Mouse (Mus musculus) kidney, embryonic 15.5 days (tissue): ENCODE measurements around the gene Ogt. TPM values are rescaled to one million over a fixed set of nuclear protein-coding genes. Genes with fewer than 3 reads are reported as not detected.

ENCODE experiments used
- ATAC-seq: fragments of 200-750 bp; cut with Nextera tagmentation; replicated peaks from 2 replicates; pipeline ENCODE4 v1.8.0; 2017; ENCODE audit warnings: moderate TSS enrichment; ENCODE audit not compliant: low FRiP score
- H3K27ac ChIP-seq: fragments of 300-500 bp; sonication (generic); 2 replicates; pipeline ENCODE4 v1.5.1; 2015; ENCODE audit warnings: mild to moderate bottlenecking, inconsistent platforms
- H3K27me3 ChIP-seq: fragments of 300-500 bp; sonication (generic); 2 replicates; pipeline ENCODE4 v1.6.1; 2015; ENCODE audit warnings: inconsistent platforms
- H3K36me3 ChIP-seq: fragments of 300-500 bp; sonication (generic); 2 replicates; pipeline ENCODE4 v1.6.1; 2015; ENCODE audit warnings: inconsistent platforms
- H3K4me1 ChIP-seq: fragments of 300-500 bp; sonication (generic); 2 replicates; pipeline ENCODE4 v1.6.1; 2015; ENCODE audit warnings: inconsistent platforms
- H3K4me2 ChIP-seq: fragments of 300-500 bp; sonication (generic); 2 replicates; pipeline ENCODE4 v1.6.1; 2015; ENCODE audit warnings: moderate library complexity, mild to moderate bottlenecking, inconsistent platforms
- H3K4me3 ChIP-seq: fragments of 300-500 bp; sonication (generic); replicated peaks from 2 replicates; pipeline ENCODE4 v1.5.1; 2015; ENCODE audit warnings: mild to moderate bottlenecking, inconsistent platforms
- H3K9ac ChIP-seq: fragments of 300-500 bp; sonication (generic); 2 replicates; pipeline ENCODE4 v1.6.1; 2015; ENCODE audit warnings: mild to moderate bottlenecking, inconsistent platforms
- H3K9me3 ChIP-seq: fragments of 300-500 bp; sonication (generic); replicated peaks from 2 replicates; pipeline ENCODE4 v1.6.1; 2016; ENCODE audit warnings: inconsistent platforms
- WGBS: fragments of 180-500 bp; shearing (Covaris S2); methylation state at CpG from one replicate; pipeline ENCODE4 v1.1.7; 2015; ENCODE audit warnings: mixed read lengths; 5-methylcytosine and 5-hydroxymethylcytosine counted together
- polyA plus RNA-seq: library from polyadenylated mRNA; unstranded; fragments of >200 nt; fragmentation: Nextera tagmentation; extraction: Ambion mirVana; gene quantifications from 2 replicates; pipeline ENCODE4 v1.2.1, GENCODE M21; 2015

The Ogt gene
- polyA plus RNA-seq, 1 experiment from 2014 or later = 157 TPM

DNA sequence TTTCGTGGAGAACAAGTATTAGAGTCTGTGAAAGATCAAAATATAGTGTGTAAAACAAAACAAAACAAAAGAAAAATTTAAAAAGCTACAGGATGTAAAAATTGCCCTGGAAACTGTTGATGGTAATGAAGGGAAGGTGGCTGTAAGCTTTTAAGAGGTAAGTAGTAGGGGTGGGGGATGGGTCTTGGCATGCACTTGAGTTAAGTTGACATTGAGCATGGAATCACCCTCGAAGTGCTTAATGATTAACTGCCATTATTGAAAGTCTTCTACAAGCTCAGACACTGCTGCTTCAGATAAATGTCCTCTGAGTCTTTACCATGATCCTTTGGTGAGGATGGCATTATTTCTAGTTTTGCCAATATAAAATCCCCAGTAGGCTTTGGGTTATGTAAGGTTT is 5.4 kb downstream of the Ogt start:
- no peaks in the 10 kb centered on the region for H3K9me3 ChIP-seq
- WGBS = 65% methylated on average over 2 of the region's 2 CpGs

DNA sequence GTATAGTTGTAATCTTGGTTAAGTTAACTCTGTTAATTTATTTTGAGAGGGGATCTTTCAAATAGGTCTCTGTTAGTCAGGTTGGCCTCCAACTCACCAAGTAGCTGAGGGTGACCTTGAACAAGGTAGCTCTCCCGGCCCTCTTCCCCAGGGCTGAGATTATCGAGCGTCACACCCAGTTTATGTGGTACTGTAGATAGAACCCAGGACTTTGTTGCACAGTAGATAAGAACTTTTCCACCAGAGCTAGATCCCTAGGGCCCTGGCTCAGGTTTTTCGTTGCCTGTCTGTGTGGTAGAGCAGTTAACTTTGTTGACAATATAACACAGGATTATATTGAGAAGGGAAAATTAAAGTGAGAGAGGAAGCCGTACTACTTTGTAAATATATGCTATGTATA is 6.8 kb downstream of the Ogt start:
- no peak for ATAC-seq
- Histone ChIP-seq H3K4me2 (no peak overlapping the region), H3K4me3 (no peak overlapping the region), H3K4me1 (0 out of 2 replicates have a peak, but pooled peaks cover 4% of the 10 kb centered on the region), H3K36me3 (peaks cover 16% of the 10 kb centered on the region), H3K27ac (no peak overlapping the region), H3K9ac (no peak overlapping the region), H3K27me3 (peaks cover 9% of the 10 kb centered on the region), H3K9me3 (no peaks in the 10 kb centered on the region)
- 84% methylated on average over 5 of the region's 5 CpGs for WGBS

More for the DNA sequence above, 5.4 kb downstream of the Ogt start:
- Histone ChIP-seq H3K36me3 (peaks cover 14% of the 10 kb centered on the region; the same call in 1 of the 2 replicates), H3K27ac (no peak overlapping the region), H3K4me2 (no peak overlapping the region), H3K4me1 (0 out of 2 replicates have a peak, but pooled peaks cover 4% of the 10 kb centered on the region), H3K4me3 (no peak overlapping the region), H3K9ac (no peak overlapping the region), H3K27me3 (peaks cover 15% of the 10 kb centered on the region)
- ATAC-seq = no peak

DNA sequence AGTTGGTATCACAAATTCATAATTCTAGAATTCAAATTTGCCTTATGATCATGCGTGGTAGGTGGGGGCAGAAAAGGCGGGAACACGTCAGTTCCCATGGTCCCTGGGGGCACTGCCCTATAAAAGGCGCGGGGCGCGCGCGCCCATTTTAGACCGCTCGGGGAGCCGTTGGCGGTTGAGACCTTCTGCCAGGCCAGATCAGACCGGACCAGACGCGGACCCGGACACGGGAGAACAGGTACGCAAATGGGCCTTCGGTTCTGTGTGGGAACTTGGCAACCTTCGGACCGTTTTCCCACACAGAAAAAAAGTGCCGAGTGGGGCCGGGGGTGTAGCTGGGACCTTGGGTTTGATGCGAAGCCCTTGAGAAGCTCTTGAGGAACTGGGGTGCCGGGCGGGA is 55.8 kb downstream of the Ogt start:
- Histone ChIP-seq H3K4me1 (no peaks in the 10 kb centered on the region), H3K27ac (no peak overlapping the region), H3K27me3 (0 out of 2 replicates have a peak, but pooled peaks cover 4% of the 10 kb centered on the region), H3K4me2 (no peak overlapping the region), H3K4me3 (no peak overlapping the region), H3K9ac (no peak overlapping the region), H3K36me3 (no peaks in the 10 kb centered on the region), H3K9me3 (peaks cover 7% of the 10 kb centered on the region)
- no peak for ATAC-seq
- WGBS = 93% methylated on average over 27 of the region's 27 CpGs

DNA sequence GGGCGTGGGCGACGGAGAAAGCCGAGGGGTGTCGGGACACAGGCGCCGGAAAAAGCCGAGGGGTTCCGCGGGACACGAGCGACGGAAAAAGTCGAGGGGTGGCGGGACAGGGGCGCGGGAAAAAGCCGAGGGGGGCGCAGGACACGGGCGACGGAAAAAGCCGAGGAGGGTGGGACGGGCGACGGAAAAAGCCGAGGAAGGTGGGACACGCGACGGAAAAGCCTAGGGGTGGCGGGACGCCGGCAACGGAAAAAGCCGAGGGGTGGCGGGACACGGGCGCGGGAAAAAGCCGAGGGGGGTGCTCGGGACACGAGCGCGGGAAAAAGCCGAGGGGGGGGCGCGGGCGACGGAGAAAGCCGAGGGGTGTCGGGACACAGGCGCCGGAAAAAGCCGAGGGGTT is 57.7 kb downstream of the Ogt start:
- H3K9me3 ChIP-seq = peaks cover 7% of the 10 kb centered on the region
- no peak overlapping the region for H3K4me2 ChIP-seq
- no peak overlapping the region for H3K4me3 ChIP-seq
- no peaks in the 10 kb centered on the region for H3K36me3 ChIP-seq
- H3K27ac ChIP-seq = no peak overlapping the region
- no peak overlapping the region for H3K9ac ChIP-seq
- no peaks in the 10 kb centered on the region for H3K27me3 ChIP-seq
- 71% methylated on average over 54 of the region's 54 CpGs for WGBS
- no peaks in the 10 kb centered on the region for H3K4me1 ChIP-seq
- ATAC-seq = no peak

DNA sequence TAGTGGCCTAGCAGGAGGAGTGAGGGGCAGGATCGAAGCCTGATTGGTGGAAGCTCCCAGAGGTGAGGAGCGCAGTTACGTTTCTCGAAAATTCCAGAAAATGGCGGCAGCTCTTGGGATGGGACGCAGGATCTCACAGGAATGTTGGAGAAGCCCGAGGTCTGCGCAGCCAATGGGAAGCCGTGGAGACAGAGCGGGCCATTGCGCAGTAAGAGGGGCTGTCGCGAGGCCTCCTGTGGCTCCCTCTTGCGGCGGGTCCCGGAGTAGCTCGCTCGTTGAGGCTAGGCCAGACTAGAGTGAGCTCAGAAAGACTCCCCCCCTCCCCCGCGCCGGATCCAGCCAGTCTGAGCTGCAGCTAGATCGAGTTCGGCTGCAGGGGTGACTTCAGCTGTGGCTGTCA is 58.4 kb downstream of the Ogt start:
- no peak overlapping the region for H3K4me2 ChIP-seq
- H3K27ac ChIP-seq = no peak overlapping the region
- no peak for ATAC-seq
- H3K27me3 ChIP-seq = no peaks in the 10 kb centered on the region
- H3K9me3 ChIP-seq = peaks cover 7% of the 10 kb centered on the region
- 75% methylated on average over 23 of the region's 23 CpGs for WGBS
- no peak overlapping the region for H3K4me3 ChIP-seq
- no peak overlapping the region for H3K9ac ChIP-seq
- H3K36me3 ChIP-seq = no peaks in the 10 kb centered on the region
- H3K4me1 ChIP-seq = no peaks in the 10 kb centered on the region

DNA sequence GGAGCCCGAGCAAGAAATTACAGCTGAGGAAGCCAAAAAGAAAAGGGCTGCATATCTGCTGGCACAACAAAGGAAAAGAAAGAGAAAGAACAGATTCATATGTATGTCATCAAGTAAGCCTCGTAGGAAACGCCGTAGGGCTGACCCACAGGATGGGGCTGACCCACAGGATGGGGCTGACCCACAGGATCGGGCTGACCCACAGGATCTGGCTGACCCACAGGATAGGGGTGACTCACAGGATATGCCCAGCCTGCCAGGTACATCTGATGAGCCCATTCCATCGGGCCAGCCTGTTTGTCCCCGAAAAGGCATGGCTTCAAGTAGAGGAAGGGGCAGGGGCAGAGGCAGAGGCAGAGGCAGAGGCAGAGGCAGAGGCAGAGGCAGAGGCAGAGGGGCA is 65.3 kb downstream of the Ogt start:
- ATAC-seq = no peak
- 81% methylated on average over 7 of the region's 7 CpGs for WGBS
- Histone ChIP-seq H3K27ac (no peak overlapping the region), H3K36me3 (no peaks in the 10 kb centered on the region), H3K4me1 (no peaks in the 10 kb centered on the region), H3K4me2 (no peak overlapping the region), H3K9me3 (no peaks in the 10 kb centered on the region), H3K4me3 (no peak overlapping the region), H3K9ac (no peak overlapping the region), H3K27me3 (0 out of 2 replicates have a peak, but pooled peaks cover 4% of the 10 kb centered on the region)

DNA sequence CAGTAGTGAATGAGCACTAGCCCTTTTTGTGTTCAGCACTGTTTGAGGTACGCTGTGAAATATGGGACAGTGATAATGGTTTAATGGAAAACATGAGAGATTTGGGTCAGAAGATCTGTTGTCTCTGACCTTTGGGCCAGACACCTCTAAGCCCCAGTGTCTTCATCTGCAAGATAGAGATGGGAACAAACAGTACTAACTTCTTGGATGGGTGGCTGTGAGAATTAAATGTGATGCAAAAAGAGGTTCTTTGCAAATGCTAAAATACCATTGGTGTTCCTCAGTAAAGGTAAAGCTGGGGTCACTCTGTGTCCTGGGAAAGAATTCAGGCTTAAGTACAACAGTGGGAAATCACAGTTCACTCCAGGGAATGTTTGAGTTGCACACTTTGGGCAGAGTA is 80.5 kb downstream of the Ogt start:
- Histone ChIP-seq H3K9ac (no peak overlapping the region), H3K27me3 (peaks cover 44% of the 10 kb centered on the region), H3K4me2 (no peak overlapping the region), H3K4me1 (no peaks in the 10 kb centered on the region), H3K9me3 (no peaks in the 10 kb centered on the region), H3K36me3 (no peaks in the 10 kb centered on the region), H3K4me3 (no peak overlapping the region), H3K27ac (no peak overlapping the region)
- WGBS = 60% methylated on average over 1 of the region's 1 CpGs
- ATAC-seq = no peak

DNA sequence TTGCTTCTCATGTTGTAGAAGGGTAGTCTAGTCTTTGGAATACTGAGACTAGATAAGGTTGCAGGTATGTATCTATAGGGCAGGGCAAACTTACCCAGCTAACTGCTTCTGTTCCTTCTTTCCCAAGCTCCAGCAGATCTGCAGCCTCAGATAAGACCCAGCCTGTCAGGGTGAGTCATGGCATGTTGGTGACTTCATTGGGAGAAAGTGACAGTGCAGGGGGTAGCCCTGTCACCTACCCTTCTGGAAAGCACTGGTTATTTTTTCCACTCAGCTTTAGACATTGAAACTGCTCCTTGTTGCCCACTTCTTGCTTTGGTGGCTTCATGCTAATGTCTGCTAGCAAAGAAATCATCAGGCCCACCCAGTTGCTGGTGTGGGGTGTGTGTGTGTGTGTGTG is 90.2 kb downstream of the Ogt start:
- H3K9me3 ChIP-seq = no peaks in the 10 kb centered on the region
- no peak overlapping the region for H3K27ac ChIP-seq
- no peak for ATAC-seq
- H3K36me3 ChIP-seq = no peaks in the 10 kb centered on the region
- H3K4me2 ChIP-seq = no peak overlapping the region
- H3K4me1 ChIP-seq = no peaks in the 10 kb centered on the region
- H3K4me3 ChIP-seq = no peak overlapping the region
- no peak overlapping the region for H3K9ac ChIP-seq
- peaks cover 19% of the 10 kb centered on the region for H3K27me3 ChIP-seq

DNA sequence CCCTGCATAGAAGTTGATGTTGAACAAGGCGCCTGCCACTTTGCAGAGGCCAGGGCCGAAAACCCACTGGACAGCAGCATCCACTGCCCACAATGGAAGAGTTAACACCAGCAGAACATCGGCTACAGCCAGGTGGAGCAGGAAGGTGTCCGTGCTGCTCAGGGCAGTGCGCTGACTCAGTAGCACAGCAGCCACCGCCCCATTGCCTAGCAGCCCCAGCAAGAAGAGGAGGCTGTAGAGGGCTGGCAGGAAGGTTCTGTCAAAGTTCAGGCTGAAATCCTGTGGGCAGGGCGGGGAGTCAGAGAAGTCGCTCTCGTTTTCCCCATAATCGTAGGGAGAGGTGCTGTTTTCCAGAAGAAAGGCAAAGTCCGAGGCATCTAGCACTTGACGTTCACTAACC is 92.8 kb downstream of the Ogt start:
- no peaks in the 10 kb centered on the region for H3K36me3 ChIP-seq
- no peak overlapping the region for H3K4me2 ChIP-seq
- no peaks in the 10 kb centered on the region for H3K9me3 ChIP-seq
- no peaks in the 10 kb centered on the region for H3K4me1 ChIP-seq
- no peak overlapping the region for H3K27ac ChIP-seq
- H3K4me3 ChIP-seq = no peak overlapping the region
- 77% methylated on average over 12 of the region's 12 CpGs for WGBS
- no peak overlapping the region for H3K9ac ChIP-seq
- peaks cover 37% of the 10 kb centered on the region for H3K27me3 ChIP-seq
- ATAC-seq = no peak

DNA sequence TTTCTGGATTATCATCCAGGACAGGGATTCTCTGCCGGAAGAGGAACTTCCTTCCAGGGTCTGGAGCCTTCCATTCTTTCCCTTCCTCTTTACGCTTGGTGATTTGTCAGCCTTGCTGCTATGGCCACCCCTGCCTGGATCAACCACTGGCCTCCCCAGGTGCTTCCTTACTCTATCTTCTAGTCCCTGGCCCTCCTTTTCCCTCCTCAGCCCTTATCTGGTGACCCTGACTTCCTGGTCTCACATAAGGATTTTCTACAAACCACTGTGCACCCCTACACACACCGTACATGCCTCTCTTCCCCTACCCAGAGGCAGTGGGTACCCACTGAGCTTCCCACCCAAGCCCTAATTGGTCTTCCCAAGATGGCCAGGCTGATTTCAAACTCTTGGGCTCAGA is 93.4 kb downstream of the Ogt start:
- Histone ChIP-seq H3K36me3 (no peaks in the 10 kb centered on the region), H3K27me3 (peaks cover 41% of the 10 kb centered on the region), H3K4me1 (no peaks in the 10 kb centered on the region), H3K9me3 (no peaks in the 10 kb centered on the region), H3K4me2 (no peak overlapping the region), H3K27ac (no peak overlapping the region), H3K4me3 (no peak overlapping the region), H3K9ac (no peak overlapping the region)
- ATAC-seq = no peak
- WGBS = 74% methylated on average over 3 of the region's 3 CpGs

DNA sequence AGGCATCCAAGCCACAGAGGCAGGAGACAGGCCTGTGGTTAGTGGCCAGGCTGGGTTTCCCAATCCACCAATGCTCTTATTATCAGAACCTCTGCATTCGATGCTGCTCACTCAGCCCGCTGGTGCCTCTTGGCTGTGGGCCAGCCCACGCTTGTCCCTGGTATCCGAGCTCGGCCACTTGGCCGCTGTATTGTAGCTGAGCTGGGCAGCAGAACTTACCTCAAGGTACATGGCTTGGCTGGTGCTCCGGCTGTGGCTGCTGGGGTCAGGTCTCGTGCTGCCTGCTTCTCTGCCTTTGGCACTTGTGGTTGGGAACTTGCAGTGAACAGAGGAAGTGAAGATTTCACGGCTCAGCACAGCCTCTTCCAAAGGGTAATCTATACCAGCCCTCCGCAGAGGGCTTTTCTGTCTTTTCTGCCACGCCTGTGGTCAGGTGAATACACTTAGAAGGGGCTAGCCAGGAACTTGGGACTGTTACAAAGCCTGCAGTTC is 94.0 kb downstream of the Ogt start, which contains the start of gene Cxcr3:
Gene Cxcr3, minus strand, starts transcription at position 442 of the 492 bp plus-strand sequence.
- no peak for ATAC-seq
- Histone ChIP-seq H3K9ac (no peak within 1 kb of the TSS), H3K4me3 (no peak within 1 kb of the TSS), H3K4me2 (no peak within 1 kb of the TSS), H3K27me3 (peaks cover 45% of the 10 kb centered on the region), H3K4me1 (no peaks in the 10 kb centered on the region), H3K9me3 (no peaks in the 10 kb centered on the region), H3K27ac (no peak within 1 kb of the TSS), H3K36me3 (no peaks in the 10 kb centered on the region)
- 62% methylated on average over 11 of the region's 11 CpGs for WGBS
